In the genomic region with DNA sequence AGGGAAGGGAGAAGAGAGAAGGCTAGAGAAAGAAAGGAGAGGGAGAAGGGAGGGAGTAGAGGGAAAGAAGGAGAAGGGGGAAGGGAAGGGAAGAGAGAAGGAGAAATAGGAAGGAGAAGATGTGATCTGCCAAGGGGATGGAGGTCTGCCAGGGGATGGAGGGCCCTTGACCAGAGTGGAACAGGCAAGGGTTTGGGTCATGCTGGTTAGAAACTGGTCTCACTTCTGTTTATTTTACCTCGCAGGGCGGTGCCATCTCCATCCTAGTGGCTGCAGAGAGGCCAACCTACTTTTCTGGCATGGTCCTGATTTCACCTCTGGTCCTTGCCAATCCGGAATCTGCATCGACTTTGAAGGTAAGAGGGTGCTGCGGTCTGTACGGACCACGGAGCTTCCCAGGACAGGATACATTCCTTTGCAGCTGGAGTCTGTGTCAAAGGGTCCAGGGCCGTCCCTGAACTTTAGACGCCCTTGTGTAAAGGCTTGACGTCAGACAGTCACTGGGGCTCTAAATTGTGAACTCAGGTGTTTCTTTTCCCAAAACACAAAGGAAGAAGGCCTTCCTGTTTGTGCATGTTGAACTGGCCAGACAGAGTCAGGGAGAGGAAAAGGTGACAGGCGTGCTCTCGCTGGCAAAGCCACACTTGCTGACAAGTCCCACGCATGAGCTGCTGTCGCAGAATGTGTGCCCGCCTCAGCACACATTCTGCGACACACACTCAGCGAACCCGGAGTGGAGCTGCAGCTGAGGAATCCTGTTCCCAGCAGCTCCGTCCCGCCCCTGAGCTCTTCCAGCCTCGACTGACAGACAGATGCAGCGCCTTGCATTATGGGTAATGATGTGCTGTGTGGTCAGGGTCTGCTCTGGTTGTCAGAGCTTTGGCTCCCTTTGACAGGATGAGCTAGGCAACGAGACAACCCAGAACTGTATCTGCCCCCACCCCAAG, we compare ENCODE assay signal across 12 mouse cellular contexts. TPM values are rescaled to one million over a fixed set of nuclear protein-coding genes. Genes with fewer than 3 reads are reported as not detected.
A peak's percentile ranks its signal among the peaks of the same experiment; 100 is the strongest.
DNase-seq lines count a peak whose midpoint lies in the region; ATAC-seq and TF ChIP-seq lines count a peak whose summit lies in the region.
"Had no signal": no experiment of that assay in that cellular context is flagged by ENCODE, and none has a peak within 500 bp of the region (broad histone marks: within the 10 kb centered on the region; RNA-seq: fewer than 3 reads in every experiment).

No protein-coding gene starts in this region.

- peak; percentile 12; the same call in 1 of the 2 replicates for ATAC-seq in intestine, embryonic 14.5 days (replicated peaks; ENCODE audit: low FRiP score, low TSS enrichment, low read depth)
- no peak for ATAC-seq in intestine, postnatal 0 days
- 0 out of 2 replicates have a peak, but pooled peaks have one; percentile 13 for ATAC-seq in embryonic facial prominence, embryonic 12.5 days (ENCODE audit: insufficient number of reproducible peaks, insufficient read depth, low FRiP score, low TSS enrichment)
- peak; percentile 53; the same call in 1 of the 2 replicates for ATAC-seq in lung, embryonic 15.5 days (ENCODE audit: borderline replicate concordance, extremely low read depth, low FRiP score, low TSS enrichment)

- 0 out of 2 replicates have a peak, but pooled peaks cover 6% of the 10 kb centered on the region for H3K36me3 ChIP-seq in intestine, embryonic 14.5 days (ENCODE audit: control insufficient read depth, insufficient read depth, low read length)
- H3K36me3 ChIP-seq in intestine, postnatal 0 days (ENCODE audit: control insufficient read depth, insufficient read depth): no peaks in the 10 kb centered on the region; the same call in 1 of the 2 replicates
- H3K36me3 ChIP-seq in embryonic facial prominence, embryonic 12.5 days: no peaks in the 10 kb centered on the region
- no peaks in the 10 kb centered on the region for H3K36me3 ChIP-seq in lung, embryonic 15.5 days
- H3K36me3 ChIP-seq: neural tube, embryonic 12.5 days had no signal

- no peak overlapping the region for H3K4me3 ChIP-seq in intestine, embryonic 14.5 days (ENCODE audit: low read depth, low read length)
- no peak overlapping the region for H3K4me3 ChIP-seq in intestine, postnatal 0 days (ENCODE audit: low read depth, low read length)
- no peak overlapping the region for H3K4me3 ChIP-seq in embryonic facial prominence, embryonic 12.5 days
- H3K4me3 ChIP-seq in lung, embryonic 15.5 days: no peak overlapping the region
- H3K4me3 ChIP-seq: neural tube, embryonic 12.5 days had no signal

- no peak for DNase-seq in intestine, embryonic 14.5 days (ENCODE audit: low spot score)
- peak; percentile 53 for DNase-seq in ZHBTc4 (ENCODE audit: low read depth, low spot score)
- DNase-seq in thymus, postnatal 0 days (ENCODE audit: low spot score): no peak
- no peak for DNase-seq in adrenal gland, postnatal 4 days (ENCODE audit: low spot score in 2 of 2)
- DNase-seq: adrenal gland, postnatal 25 days; cerebellum, postnatal 36 days; kidney, postnatal 14 days; spleen, adult 18-20 months had no signal

- no peak overlapping the region for H3K9ac ChIP-seq in intestine, embryonic 14.5 days (ENCODE audit: low read length)
- H3K9ac ChIP-seq in intestine, postnatal 0 days (ENCODE audit: low read depth, low read length): no peak overlapping the region
- no peak overlapping the region for H3K9ac ChIP-seq in embryonic facial prominence, embryonic 12.5 days
- no peak overlapping the region for H3K9ac ChIP-seq in lung, embryonic 15.5 days
- H3K9ac ChIP-seq: neural tube, embryonic 12.5 days had no signal

- TF ChIP-seq CTCF in intestine, postnatal 0 days (IDR thresholded peaks at IDR 0.05; ENCODE audit: low read depth): no peak

- H3K27me3 ChIP-seq in intestine, embryonic 14.5 days (replicated peaks; ENCODE audit: control insufficient read depth, insufficient read depth, low read length): no peaks in the 10 kb centered on the region
- H3K27me3 ChIP-seq in intestine, postnatal 0 days (replicated peaks; ENCODE audit: control insufficient read depth, insufficient read depth, low read length): no peaks in the 10 kb centered on the region
- H3K27me3 ChIP-seq in embryonic facial prominence, embryonic 12.5 days: 0 out of 2 replicates have a peak, but pooled peaks cover 4% of the 10 kb centered on the region
- no peaks in the 10 kb centered on the region for H3K27me3 ChIP-seq in lung, embryonic 15.5 days
- H3K27me3 ChIP-seq: neural tube, embryonic 12.5 days had no signal

- peaks cover 26% of the 10 kb centered on the region for H3K4me1 ChIP-seq in intestine, embryonic 14.5 days (replicated peaks; ENCODE audit: control insufficient read depth, insufficient read depth, low read length)
- no peaks in the 10 kb centered on the region for H3K4me1 ChIP-seq in intestine, postnatal 0 days (replicated peaks; ENCODE audit: control insufficient read depth, insufficient read depth, low read length)
- peaks cover 23% of the 10 kb centered on the region; the same call in 1 of the 2 replicates for H3K4me1 ChIP-seq in embryonic facial prominence, embryonic 12.5 days
- H3K4me1 ChIP-seq in lung, embryonic 15.5 days: peaks cover 41% of the 10 kb centered on the region

- H3K27ac ChIP-seq in intestine, embryonic 14.5 days (ENCODE audit: low read depth): peak overlapping the region; percentile 34; the same call in 1 of the 2 replicates
- no peak overlapping the region for H3K27ac ChIP-seq in intestine, postnatal 0 days (ENCODE audit: low read depth, low read length)
- H3K27ac ChIP-seq in embryonic facial prominence, embryonic 12.5 days: no peak overlapping the region
- peak overlapping the region; percentile 37; the same call in 1 of the 2 replicates for H3K27ac ChIP-seq in lung, embryonic 15.5 days
- H3K27ac ChIP-seq: neural tube, embryonic 12.5 days had no signal

- H3K4me2 ChIP-seq in intestine, embryonic 14.5 days (ENCODE audit: low read length): no peak overlapping the region
- no peak overlapping the region for H3K4me2 ChIP-seq in intestine, postnatal 0 days (replicated peaks; ENCODE audit: low read depth)
- H3K4me2 ChIP-seq in embryonic facial prominence, embryonic 12.5 days (replicated peaks): no peak overlapping the region
- H3K4me2 ChIP-seq in lung, embryonic 15.5 days: no peak overlapping the region
- H3K4me2 ChIP-seq: neural tube, embryonic 12.5 days had no signal

- H3K9me3 ChIP-seq in intestine, embryonic 14.5 days (ENCODE audit: control insufficient read depth, low read length): no peaks in the 10 kb centered on the region
- no peaks in the 10 kb centered on the region for H3K9me3 ChIP-seq in intestine, postnatal 0 days (ENCODE audit: control insufficient read depth)
- no peaks in the 10 kb centered on the region for H3K9me3 ChIP-seq in embryonic facial prominence, embryonic 12.5 days
- no peaks in the 10 kb centered on the region for H3K9me3 ChIP-seq in lung, embryonic 15.5 days
- H3K9me3 ChIP-seq: neural tube, embryonic 12.5 days had no signal

- WGBS in intestine, embryonic 14.5 days: 47% methylated on average over 23 of the region's 23 CpGs
- 59% methylated on average over 23 of the region's 23 CpGs for WGBS in intestine, postnatal 0 days
- 63% methylated on average over 23 of the region's 23 CpGs for WGBS in embryonic facial prominence, embryonic 12.5 days
- 31% methylated on average over 23 of the region's 23 CpGs for WGBS in lung, embryonic 15.5 days

RNA-seq across cellular contexts. Expression of a gene that starts 32.4 kb away (rescaled TPM):
- 21.8 and 23.0 TPM in 2 replicates for polyA plus RNA-seq in intestine, embryonic 14.5 days (2014; fragmentation: Nextera tagmentation; extraction: Ambion mirVana)
- 22.7 and 23.9 TPM in 2 replicates for polyA plus RNA-seq in intestine, postnatal 0 days (2015; fragmentation: Nextera tagmentation; extraction: Ambion mirVana)
- 28.8 and 33.7 TPM in 2 replicates for polyA plus RNA-seq in embryonic facial prominence, embryonic 12.5 days (2016; fragmentation: Nextera tagmentation; extraction: Ambion mirVana)
- 36.7 and 42.9 TPM in 2 replicates for polyA plus RNA-seq in lung, embryonic 15.5 days (2015; fragmentation: Nextera tagmentation; extraction: Ambion mirVana)
- 64.7 and 77.2 TPM in 2 replicates for polyA plus RNA-seq in thymus, postnatal 0 days (2015; fragmentation: Nextera tagmentation; extraction: Ambion mirVana)
- total RNA-seq in adrenal gland, postnatal 4 days (2021): 10 to 100 TPM; 44.2 to 46.2 TPM

Comparison
In these comparisons a context has a peak if more than half of its experiments do, and no peak if none do; other contexts are left out.
1. H3K27ac ChIP-seq: peak in intestine, embryonic 14.5 days (single experiment) and lung, embryonic 15.5 days (single experiment); none in intestine, postnatal 0 days (single experiment) and embryonic facial prominence, embryonic 12.5 days (single experiment).